Mouse (Mus musculus) kidney, adult 2 months (tissue): ENCODE data around the gene Ak2. TPM values are rescaled to one million over a fixed set of nuclear protein-coding genes. Genes with fewer than 3 reads are reported as not detected.

ENCODE experiments used
- DNase-seq: peaks from one replicate; pipeline ENCODE4 v3.0.0; 2021
- H3K27ac ChIP-seq: fragments of 200-500 bp; 2 replicates; pipeline ENCODE4 v1.5.1; 2012; ENCODE audit warnings: low read depth, low read length, control low read depth, inconsistent platforms; ENCODE audit not compliant: insufficient read depth
- H3K27me3 ChIP-seq: fragments of 200-500 bp; replicated peaks from 2 replicates; pipeline ENCODE4 v1.6.1; 2012; ENCODE audit warnings: mild to moderate bottlenecking, moderate library complexity, low read length, inconsistent platforms; ENCODE audit not compliant: control insufficient read depth, insufficient read depth
- H3K36me3 ChIP-seq: fragments of 200-500 bp; 2 replicates; pipeline ENCODE4 v1.6.1; 2012; ENCODE audit warnings: mild to moderate bottlenecking, moderate library complexity, low read length, inconsistent platforms; ENCODE audit not compliant: control insufficient read depth, insufficient read depth
- H3K4me1 ChIP-seq: fragments of 200-500 bp; 2 replicates; pipeline ENCODE4 v1.6.1; 2011; ENCODE audit warnings: low read length; ENCODE audit not compliant: control insufficient read depth, insufficient read depth
- H3K4me3 ChIP-seq: fragments of 200-500 bp; 2 replicates; pipeline ENCODE4 v1.5.1; 2011; ENCODE audit warnings: mild to moderate bottlenecking, low read depth, low read length, control low read depth; ENCODE audit not compliant: insufficient read depth
- CTCF ChIP-seq: fragments of 200-500 bp; conservative IDR thresholded peaks from 2 replicates; pipeline ENCODE4 v1.5.1; 2011; ENCODE audit warnings: low read depth, mild to moderate bottlenecking, control low read depth, low read length, moderate library complexity, mixed read lengths; ENCODE audit not compliant: insufficient read depth, insufficient read length
- POLR2A ChIP-seq: fragments of 200-500 bp; IDR thresholded peaks from one replicate; pipeline ENCODE4 v1.6.1; 2011; ENCODE audit warnings: low read depth, low read length, control low read depth
- WGBS: fragments of 180-500 bp; shearing (Covaris S2); methylation state at CpG from one replicate; pipeline ENCODE4 v1.1.7; 2018; 5-methylcytosine and 5-hydroxymethylcytosine counted together
- polyA plus RNA-seq: library from polyadenylated mRNA; depleted of rRNA; stranded (reverse); fragments of >200 nt; gene quantifications from 2 replicates; pipeline ENCODE4 v1.2.3, GENCODE M21; 2012

Gene Ak2
- polyA plus RNA-seq, 1 experiment, result 110 TPM

- DNase-seq, result peak; percentile 95
- TF ChIP-seq POLR2A (no peak), CTCF (no peak)
- WGBS, result 25% methylated on average over 6 of the region's 6 CpGs
- Histone ChIP-seq H3K4me1 (peaks cover 15% of the 10 kb centered on the region; the same call in 1 of the 2 replicates), H3K27ac (no peak overlapping the region), H3K27me3 (no peaks in the 10 kb centered on the region), H3K36me3 (no peaks in the 10 kb centered on the region), H3K4me3 (no peak overlapping the region)
Measured at GRCm38 (mm10) chr4:129020454-129020853, 28.7 kb downstream of the Ak2 start.

DNA sequence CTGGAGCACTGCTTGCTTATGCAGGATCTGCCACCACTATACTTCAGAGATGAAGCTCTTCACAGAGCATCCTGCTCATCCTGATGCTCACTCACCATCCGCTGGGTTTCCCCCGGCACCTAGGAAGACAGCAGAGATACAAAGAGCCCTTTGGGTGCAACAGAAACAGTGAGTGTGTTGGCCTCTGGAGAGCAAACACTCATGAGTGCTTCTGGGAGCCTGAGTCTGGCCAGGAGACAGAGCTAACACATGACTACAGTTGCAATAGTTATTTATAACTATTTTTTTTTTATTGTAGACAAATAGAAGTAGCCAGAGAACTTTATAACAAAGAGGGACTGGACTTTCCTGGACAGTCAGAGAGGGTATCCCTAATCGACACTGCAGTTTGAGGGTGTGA, 29.7 kb downstream of the Ak2 start:
- WGBS, result 83% methylated on average over 3 of the region's 3 CpGs
- H3K36me3 ChIP-seq, result no peaks in the 10 kb centered on the region
- DNase-seq, result no peak

DNA sequence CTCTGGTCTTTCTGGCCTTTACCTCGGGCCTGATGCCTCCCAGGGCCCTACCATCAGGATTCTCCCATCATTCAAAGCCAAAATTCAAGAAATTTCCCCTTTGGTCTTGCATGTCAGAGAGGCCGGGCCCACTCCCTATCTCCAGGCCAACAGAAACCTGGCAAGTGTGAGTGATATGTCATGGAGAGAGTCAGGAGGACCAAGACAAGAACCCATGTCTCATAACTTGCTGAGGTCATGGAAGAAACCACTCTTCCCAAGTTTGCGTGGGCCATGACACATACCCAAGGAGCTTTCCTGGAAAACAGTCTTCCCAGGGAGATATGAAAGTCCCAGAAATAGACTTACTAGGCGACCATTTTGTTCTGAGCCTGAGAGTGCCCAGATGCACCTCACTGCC, 30.1 kb downstream of the Ak2 start:
- Histone ChIP-seq H3K27me3 (no peaks in the 10 kb centered on the region), H3K36me3 (no peaks in the 10 kb centered on the region), H3K4me3 (no peak overlapping the region), H3K27ac (no peak overlapping the region), H3K4me1 (peaks cover 18% of the 10 kb centered on the region; the same call in 1 of the 2 replicates)
- no peak for DNase-seq
- TF ChIP-seq CTCF (no peak), POLR2A (no peak)
- WGBS, result 90% methylated on average over 4 of the region's 4 CpGs

More for the DNA sequence above, 29.7 kb downstream of the Ak2 start:
- Histone ChIP-seq H3K27ac (no peak overlapping the region), H3K4me3 (no peak overlapping the region), H3K4me1 (peaks cover 18% of the 10 kb centered on the region; the same call in 1 of the 2 replicates), H3K27me3 (no peaks in the 10 kb centered on the region)
- TF ChIP-seq POLR2A, result no peak
- no peak for TF ChIP-seq CTCF

DNA sequence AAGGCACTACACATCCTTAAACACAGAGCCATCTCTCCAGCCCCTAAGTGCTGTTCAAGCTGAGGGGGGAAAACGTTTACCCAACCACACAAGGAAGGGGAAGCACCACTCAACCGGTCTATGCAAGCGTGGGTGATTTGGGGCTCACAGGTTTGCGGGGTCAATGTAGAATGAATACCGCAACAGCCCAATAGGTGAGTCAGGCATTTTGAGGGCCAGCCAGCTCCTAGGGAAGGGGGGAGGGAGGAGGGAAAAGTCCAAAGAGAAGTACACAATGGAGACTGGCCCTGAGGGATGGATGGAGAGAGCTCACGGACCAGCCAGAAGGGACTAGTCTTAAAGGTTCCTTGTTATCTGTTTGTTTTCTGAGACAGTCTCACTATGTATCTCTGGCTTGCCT, 32.1 kb downstream of the Ak2 start:
- TF ChIP-seq CTCF (no peak), POLR2A (no peak)
- Histone ChIP-seq H3K4me3 (no peak overlapping the region), H3K27ac (no peak overlapping the region), H3K36me3 (no peaks in the 10 kb centered on the region), H3K4me1 (peaks cover 18% of the 10 kb centered on the region; the same call in 1 of the 2 replicates), H3K27me3 (no peaks in the 10 kb centered on the region)
- WGBS, result 65% methylated on average over 6 of the region's 6 CpGs
- DNase-seq, result no peak

GRCm38 (mm10) chr4:129024775-129025174, 33.0 kb downstream of the Ak2 start:
- TF ChIP-seq POLR2A, result no peak
- TF ChIP-seq CTCF, result no peak
- DNase-seq, result peak; percentile 95
- H3K4me1 ChIP-seq, result peaks cover 18% of the 10 kb centered on the region; the same call in 1 of the 2 replicates
- no peak overlapping the region for H3K4me3 ChIP-seq
- peak overlapping the region; percentile 41 for H3K27ac ChIP-seq
- 26% methylated on average over 6 of the region's 6 CpGs for WGBS
- H3K36me3 ChIP-seq, result no peaks in the 10 kb centered on the region
- no peaks in the 10 kb centered on the region for H3K27me3 ChIP-seq

DNA sequence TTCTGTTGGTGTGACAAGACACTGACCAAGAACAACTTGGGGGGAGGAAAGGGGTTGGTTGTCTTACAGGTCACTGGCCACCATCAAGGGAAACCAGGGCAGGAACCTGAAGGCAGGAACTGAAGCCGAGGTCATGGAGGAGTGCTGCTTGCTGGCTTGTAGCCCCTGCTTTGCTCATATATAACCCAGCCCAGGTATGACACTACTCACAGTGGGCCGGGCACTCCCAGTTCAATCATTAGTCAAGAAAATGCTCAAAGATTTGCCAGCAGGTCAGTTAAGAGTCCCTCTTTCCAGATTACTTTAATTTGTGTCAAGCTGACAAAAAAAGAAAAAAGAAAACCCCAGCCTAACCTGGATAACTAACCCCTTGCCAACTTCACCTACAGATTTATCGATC, 33.9 kb downstream of the Ak2 start:
- H3K4me1 ChIP-seq, result peaks cover 16% of the 10 kb centered on the region; the same call in 1 of the 2 replicates
- H3K36me3 ChIP-seq, result no peaks in the 10 kb centered on the region
- H3K27ac ChIP-seq, result peak overlapping the region; percentile 18; the same call in 1 of the 2 replicates
- no peak overlapping the region for H3K4me3 ChIP-seq
- 83% methylated on average over 3 of the region's 3 CpGs for WGBS
- no peak for TF ChIP-seq POLR2A
- no peak for TF ChIP-seq CTCF
- H3K27me3 ChIP-seq, result no peaks in the 10 kb centered on the region
- DNase-seq, result peak; percentile 80

GRCm38 (mm10) chr4:129030746-129031145, 39.0 kb downstream of the Ak2 start:
- H3K27ac ChIP-seq, result no peak overlapping the region
- TF ChIP-seq CTCF, result no peak
- TF ChIP-seq POLR2A, result no peak
- no peaks in the 10 kb centered on the region for H3K36me3 ChIP-seq
- no peak for DNase-seq
- 87% methylated on average over 4 of the region's 4 CpGs for WGBS
- H3K27me3 ChIP-seq, result no peaks in the 10 kb centered on the region
- no peak overlapping the region for H3K4me3 ChIP-seq
- H3K4me1 ChIP-seq, result peaks cover 10% of the 10 kb centered on the region
